Mouse (Mus musculus): ENCODE measurements around the gene Pitx2.

The Pitx2 gene

GRCm38 (mm10) chr3:129199609-129200500 lies at the start of gene Pitx2:
TSS of gene Pitx2 (plus strand) at chr3:129199878.
- DNase-seq (ENCODE audit: low spot score), result no peak

GRCm38 (mm10) chr3:129150001-129150400 lies 49.7 kb upstream of the Pitx2 start:
- no peak for DNase-seq (ENCODE audit: low spot score)

- no peak for DNase-seq (ENCODE audit: low spot score)
These were observed 48.5 kb upstream of the Pitx2 start for GRCm38 (mm10) chr3:129151096-129151685.

- DNase-seq (ENCODE audit: low spot score), result no peak
These were observed 40.8 kb upstream of the Pitx2 start for GRCm38 (mm10) chr3:129158812-129159370.

GRCm38 (mm10) chr3:129161333-129162035 lies 38.2 kb upstream of the Pitx2 start:
- no peak for DNase-seq (ENCODE audit: low spot score)

- DNase-seq (ENCODE audit: low spot score), result no peak
These were observed 35.4 kb upstream of the Pitx2 start for GRCm38 (mm10) chr3:129164246-129164645.

- no peak for DNase-seq (ENCODE audit: low spot score)
These were observed 34.0 kb upstream of the Pitx2 start for GRCm38 (mm10) chr3:129165715-129166114.

GRCm38 (mm10) chr3:129166684-129167083 lies 33.0 kb upstream of the Pitx2 start:
- DNase-seq (ENCODE audit: low spot score), result no peak

- DNase-seq (ENCODE audit: low spot score), result no peak
These were observed 29.3 kb upstream of the Pitx2 start for GRCm38 (mm10) chr3:129170416-129170815.

GRCm38 (mm10) chr3:129171789-129172188 lies 27.9 kb upstream of the Pitx2 start:
- no peak for DNase-seq (ENCODE audit: low spot score)

GRCm38 (mm10) chr3:129194436-129194835 lies 5.2 kb upstream of the Pitx2 start:
- DNase-seq (ENCODE audit: low spot score), result no peak

GRCm38 (mm10) chr3:129195036-129195435 lies 4.6 kb upstream of the Pitx2 start:
- no peak for DNase-seq (ENCODE audit: low spot score)

- DNase-seq (ENCODE audit: low spot score), result no peak
These were observed 3.7 kb upstream of the Pitx2 start for GRCm38 (mm10) chr3:129195816-129196549.

- no peak for DNase-seq (ENCODE audit: low spot score)
These were observed 3.1 kb upstream of the Pitx2 start for GRCm38 (mm10) chr3:129196550-129196919.

- no peak for DNase-seq (ENCODE audit: low spot score)
These were observed 2.6 kb upstream of the Pitx2 start for GRCm38 (mm10) chr3:129197035-129197434.

GRCm38 (mm10) chr3:129197786-129198626 lies 1.7 kb upstream of the Pitx2 start:
- no peak for DNase-seq (ENCODE audit: low spot score)

GRCm38 (mm10) chr3:129198627-129198903 lies 1.1 kb upstream of the Pitx2 start:
- no peak for DNase-seq (ENCODE audit: low spot score)

- DNase-seq (ENCODE audit: low spot score), result no peak
These were observed 494 bp upstream of the Pitx2 start for GRCm38 (mm10) chr3:129199160-129199608.

GRCm38 (mm10) chr3:129200501-129200890 lies 818 bp downstream of the Pitx2 start:
- no peak for DNase-seq (ENCODE audit: low spot score)

GRCm38 (mm10) chr3:129201156-129201555 lies 1.5 kb downstream of the Pitx2 start:
- no peak for DNase-seq (ENCODE audit: low spot score)

- DNase-seq (ENCODE audit: low spot score), result no peak
These were observed 2.1 kb downstream of the Pitx2 start for GRCm38 (mm10) chr3:129201681-129202255.

Measured in testis, postnatal 14 days (tissue).